Mouse (Mus musculus) left cerebral cortex, adult 18-20 months (tissue): ENCODE results near the gene Olfr453. TPM values are rescaled to one million over a fixed set of nuclear protein-coding genes. Genes with fewer than 3 reads are reported as not detected.

Experiments used
- DNase-seq, 2 experiments: peaks; one replicate each; pipeline ENCODE4 v3.0.0; 2021 to 2022; ENCODE audit warnings: low spot score in 2 of 2, mixed read lengths in 1 of 2
- long read RNA-seq, 2 experiments: library from polyadenylated mRNA; stranded (forward); transcript quantifications; one replicate each; pipeline ENCODE4 v2.0.0; 2021
- total RNA-seq, 2 experiments: library from RNA; stranded (reverse); gene quantifications; 2 replicates each; pipeline ENCODE4 v1.2.3; 2021

The Olfr453 gene
- not detected for total RNA-seq
- long read RNA-seq, experiment 1, result 0 reads
- long read RNA-seq, experiment 2, result 0 reads

DNA sequence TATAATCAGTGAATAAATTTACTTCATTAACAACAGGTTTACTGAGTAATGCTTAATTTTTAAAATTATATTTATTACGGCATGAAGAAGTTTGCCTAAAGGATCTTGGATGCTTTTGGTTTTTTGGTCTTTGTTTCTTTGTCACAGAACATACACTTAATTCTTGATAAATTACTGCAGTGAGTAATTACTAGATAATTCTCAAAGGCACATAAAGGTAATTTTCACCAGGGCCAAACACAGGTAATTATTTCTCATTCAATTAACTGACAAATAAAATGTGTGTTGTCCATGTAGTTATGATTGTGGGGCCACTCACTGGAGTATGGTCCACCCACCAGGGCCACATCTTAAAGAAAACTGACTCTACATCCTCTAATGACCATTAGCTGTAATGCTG lies at the start of gene Olfr453:
TSS of gene Olfr453 (plus strand) at position 301 of the 400 bp plus-strand sequence.
- DNase-seq, result no peak

DNA sequence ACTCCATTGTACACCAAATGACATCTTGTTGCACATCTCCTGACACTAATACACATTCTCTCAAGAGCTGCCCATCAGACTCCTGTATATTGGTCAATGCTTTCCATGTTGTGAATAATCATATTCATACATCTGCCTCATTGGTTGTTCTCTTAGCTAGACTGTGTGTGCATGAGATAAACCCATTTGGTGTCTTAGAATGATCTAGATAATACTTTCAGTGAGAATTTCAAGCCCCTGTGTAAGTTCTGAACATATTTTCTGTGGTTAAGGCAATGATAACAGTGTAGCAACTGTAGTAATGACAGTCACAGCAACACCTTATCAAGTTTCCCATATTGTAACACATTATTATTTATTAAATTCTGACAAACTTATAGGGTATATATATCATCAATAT lies 49.4 kb upstream of the Olfr453 start:
- no peak for DNase-seq

DNA sequence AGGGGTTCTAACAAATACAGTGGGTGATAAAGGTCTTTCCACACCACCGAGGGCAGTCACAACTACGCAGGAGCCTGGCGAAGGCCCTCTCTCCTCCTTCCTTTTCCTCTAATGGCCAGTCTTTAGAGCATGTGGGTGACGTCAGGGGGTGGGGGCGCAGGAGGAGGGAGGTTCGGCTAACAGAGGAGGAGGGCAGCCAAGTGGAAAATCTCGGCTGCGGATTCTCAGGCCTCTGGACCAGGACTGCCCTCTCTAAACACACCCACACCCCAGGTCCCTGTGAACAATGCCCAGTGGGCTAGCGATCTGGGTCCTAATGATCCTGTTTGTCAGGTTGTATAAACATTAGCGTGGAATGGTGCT lies 47.0 kb upstream of the Olfr453 start:
- DNase-seq, result peak; percentile 74 to 79

DNA sequence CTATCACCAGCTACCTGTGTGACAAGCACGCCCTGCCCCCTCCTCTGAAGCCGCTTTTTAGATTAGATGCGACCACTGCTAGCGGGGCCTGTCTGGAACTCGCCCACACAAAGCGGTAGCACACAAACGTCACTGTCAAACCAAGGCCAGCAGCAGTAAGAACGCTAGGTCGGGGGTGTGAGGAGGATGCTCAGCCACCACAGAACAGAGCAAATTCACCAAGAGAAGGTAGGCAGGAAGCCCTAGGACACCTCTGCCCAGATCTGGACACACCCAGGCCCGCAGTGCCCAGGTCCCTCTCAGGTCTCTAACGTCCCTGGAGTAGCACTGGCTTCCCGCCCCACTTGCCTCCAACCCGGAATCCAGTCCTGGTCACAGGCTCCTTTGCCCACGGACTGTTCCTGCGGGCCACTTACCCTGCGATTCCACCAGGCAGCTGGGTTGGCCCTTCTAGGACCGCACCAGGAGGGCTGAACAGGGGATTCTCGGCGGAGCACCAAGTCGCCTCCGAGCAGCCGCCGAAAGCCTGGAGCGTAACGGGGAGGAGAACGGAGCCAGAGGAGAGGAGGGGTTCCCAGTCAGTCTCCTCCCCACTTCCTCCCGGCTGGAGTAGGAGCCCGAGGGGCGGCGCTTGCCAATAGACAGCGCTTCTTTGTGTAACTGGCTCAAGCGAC lies 46.5 kb upstream of the Olfr453 start:
- peak; percentile 84 to 87 for DNase-seq

DNA sequence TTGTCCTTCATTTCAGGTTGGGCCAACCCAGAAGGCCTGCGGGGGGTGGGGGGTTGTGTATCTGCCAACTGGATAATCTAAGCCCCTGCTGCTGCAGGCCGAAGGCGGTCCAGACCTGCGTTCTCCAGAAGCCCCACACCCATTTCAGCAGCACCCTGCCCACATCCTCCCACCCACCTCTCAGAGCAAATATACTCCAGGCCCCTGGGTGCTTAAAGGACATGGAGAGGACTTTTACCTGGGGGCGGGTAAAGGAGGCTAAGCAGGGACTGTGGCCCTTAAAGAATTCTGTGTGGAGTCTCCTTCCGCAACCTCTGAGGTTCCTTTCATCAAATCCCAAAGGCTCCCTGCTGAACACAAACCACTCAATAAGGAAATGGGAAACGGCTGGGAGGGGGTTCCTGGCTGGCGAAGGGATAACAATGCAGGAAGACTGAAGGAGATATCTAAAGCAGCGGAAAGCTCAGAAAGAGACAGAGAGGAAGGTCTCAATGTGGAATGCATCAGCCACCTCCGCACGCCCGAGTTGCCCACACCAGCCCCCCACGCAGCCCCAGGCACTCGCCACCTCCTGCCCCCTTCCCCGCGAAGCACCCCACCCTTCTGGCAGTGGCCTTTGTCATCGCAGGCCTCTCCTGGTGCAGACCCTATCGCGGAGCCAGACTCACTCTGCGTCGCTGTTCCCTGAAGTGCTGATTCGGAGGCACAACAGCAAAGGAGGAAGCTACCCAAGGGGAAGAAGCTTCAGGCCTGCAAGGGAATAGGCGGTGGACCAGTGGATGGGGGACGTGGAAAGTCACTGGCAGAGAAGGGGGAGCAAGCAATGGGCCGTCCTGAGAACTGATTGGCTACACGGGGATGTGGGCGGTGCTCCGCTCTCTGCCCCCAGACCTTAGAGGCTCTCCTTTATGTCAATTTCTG lies 29.6 kb upstream of the Olfr453 start, which contains the start of gene Tcaf1:
TSS of gene Tcaf1 (minus strand) at position 798 of the 921 bp plus-strand sequence.
- DNase-seq, result peak; percentile 82 to 90

DNA sequence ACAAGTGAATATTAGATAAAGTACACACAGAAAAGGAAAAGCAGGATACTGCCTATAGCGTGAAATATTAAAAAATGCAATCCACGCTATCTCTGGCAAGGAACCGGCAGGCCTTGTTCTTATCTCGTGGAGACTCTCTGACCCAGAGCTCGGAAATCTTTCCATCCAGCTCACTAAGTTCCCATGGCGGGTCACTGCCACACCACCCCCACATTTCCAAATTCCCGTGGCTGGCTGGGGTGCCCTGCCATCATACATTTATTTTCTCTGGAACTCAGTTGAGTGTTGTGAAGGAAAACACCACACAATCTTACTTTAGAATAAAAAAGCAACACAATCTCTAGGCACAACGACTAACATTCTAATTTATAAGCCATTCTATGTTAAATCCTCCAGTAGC lies 24.5 kb upstream of the Olfr453 start:
- no peak for DNase-seq

DNA sequence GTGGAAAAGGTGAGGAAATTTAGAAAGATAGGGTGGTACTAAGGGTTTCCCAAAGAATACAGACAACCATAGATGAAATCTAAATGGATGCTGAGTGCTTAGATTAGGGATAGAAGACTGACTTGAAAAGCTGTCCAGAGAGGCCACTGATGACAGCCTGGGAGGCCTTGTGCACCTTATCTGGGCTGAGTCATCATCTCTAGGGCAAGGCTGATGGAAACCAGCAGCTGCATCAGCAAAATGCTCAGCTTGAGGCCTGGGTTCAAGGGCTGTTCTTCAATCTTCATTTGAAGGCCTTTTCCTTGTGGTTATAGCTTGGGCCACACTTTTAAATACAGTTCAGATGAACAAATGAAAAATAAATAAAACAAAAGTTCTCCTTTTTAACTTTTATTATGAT lies 21.2 kb upstream of the Olfr453 start:
- DNase-seq, result no peak

DNA sequence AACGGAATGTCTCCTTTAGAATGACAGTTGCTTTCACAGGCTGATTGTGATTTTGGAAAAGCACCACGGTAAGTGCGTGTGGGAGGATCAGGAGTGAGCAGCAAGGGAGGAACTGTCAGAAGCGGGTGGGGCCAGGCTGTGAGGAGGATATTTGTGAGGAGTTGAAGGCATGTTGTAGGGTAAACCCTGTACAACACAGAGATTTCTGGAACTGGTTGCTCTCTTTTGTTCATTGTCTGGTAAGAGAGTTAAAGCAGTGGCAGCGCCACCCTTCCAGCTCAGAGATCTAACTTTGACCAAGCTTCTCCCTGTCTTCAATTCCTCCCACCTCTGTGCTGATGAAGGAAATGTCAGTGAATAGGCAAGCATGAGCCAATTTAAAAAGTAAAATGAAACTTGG lies 3.1 kb downstream of the Olfr453 start:
- DNase-seq, result peak; percentile 1 to 12

DNA sequence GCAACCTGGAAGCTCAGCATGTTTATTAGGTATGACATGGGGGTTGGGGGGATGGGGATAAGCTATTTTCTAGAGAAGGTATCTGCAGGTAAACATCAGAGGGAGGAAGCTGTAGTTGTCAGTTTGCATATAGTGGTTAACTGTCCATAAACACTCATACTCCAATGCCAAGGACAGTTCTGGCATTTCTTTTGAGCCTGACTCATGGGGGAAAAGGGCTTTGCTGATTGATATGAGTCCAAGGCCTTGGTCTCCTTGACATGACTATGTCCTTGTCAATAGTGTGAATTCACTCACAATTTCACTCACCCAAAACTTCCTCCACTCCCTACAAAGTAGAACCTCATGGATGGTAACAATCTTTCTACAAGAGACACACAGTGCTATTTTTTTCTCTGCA lies 8.7 kb downstream of the Olfr453 start:
- no peak for DNase-seq

DNA sequence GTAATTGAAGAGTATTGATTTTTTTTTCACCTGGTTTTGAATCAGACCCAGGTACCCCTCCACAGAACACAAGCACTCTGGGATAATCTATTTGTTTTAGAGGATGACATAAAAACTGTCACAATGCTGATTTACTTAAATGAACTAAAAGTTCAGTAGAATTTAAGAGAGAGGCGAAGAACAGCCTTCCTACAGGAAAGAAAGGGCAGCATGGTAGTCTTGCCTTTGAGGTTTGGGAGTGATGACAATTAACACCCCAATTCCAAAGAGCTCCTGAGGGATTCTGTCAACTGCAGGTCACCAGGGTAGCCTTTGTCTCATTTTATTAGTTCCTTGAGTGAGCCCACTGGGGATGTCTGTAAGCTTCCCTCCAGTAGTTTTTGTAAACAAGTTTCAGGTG lies 16.9 kb downstream of the Olfr453 start, which contains the start of gene Olfr38:
TSS of gene Olfr38 (plus strand) at position 301 of the 400 bp plus-strand sequence.
- no peak for DNase-seq

DNA sequence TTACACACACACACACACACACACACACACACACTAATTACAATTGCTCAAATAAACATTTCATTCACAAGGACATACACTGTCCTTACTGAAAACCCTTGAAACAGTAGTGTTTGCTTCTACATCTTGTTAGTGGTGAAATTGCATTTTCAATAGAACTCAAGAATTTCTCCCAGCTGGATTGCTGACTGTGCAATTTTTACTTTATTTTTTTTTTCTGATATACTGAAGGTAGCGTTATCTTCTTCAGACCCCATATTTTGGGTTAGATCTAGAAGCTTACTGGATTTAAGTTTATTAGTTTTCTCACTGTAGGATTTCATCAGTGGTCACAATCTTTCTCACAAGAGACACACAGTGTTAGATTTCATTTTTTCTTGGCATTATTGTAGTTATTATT lies 37.9 kb downstream of the Olfr453 start:
- no peak for DNase-seq

DNA sequence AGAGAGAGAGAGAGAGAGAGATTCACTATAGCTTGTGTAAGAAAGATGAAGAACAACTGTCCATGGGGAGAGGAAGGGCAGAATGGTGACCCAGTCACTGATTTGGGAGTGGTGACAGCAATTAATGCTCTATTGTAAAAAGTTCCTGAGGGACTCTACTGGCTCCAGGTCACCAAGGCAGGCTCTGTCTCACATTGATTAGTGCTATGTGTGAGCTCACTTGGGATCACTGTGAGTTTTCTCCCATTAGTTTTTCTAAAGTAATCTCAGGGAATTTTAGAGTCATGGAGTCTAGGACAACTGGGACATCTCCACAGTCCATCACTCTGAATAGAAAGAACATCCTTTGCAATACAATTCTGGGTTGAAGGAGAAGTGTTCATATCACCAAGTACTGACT lies 45.6 kb downstream of the Olfr453 start, which contains the start of gene Olfr452:
TSS of gene Olfr452 (plus strand) at position 301 of the 400 bp plus-strand sequence.
- DNase-seq, result no peak

DNA sequence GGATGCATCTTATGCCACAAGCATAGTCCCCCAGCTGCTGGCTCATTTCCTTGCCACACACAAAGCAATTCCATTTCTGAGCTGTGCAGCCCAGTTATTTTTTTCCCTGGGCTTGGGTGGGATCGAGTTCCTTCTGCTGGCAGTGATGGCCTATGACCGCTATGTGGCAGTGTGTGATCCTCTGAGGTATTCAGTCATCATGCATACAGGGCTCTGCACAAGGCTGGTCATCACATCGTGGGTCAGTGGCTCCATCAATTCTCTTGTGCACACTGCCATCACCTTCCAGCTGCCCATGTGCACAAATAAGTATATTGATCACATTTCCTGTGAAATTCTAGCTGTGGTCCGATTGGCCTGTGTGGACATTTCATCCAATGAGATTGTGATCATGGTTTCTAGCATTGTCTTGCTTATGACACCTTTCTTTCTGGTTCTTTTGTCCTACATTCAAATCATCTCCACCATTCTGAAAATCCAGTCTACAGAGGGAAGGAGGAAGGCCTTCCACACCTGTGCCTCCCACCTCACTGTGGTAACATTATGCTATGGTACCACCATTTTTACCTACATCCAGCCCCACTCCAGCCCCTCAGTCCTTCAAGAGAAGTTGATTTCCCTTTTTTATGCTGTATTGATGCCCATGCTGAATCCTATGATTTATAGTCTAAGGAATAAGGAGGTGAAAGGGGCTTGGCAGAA lies 51.2 kb downstream of the Olfr453 start:
- no peak for DNase-seq

DNA sequence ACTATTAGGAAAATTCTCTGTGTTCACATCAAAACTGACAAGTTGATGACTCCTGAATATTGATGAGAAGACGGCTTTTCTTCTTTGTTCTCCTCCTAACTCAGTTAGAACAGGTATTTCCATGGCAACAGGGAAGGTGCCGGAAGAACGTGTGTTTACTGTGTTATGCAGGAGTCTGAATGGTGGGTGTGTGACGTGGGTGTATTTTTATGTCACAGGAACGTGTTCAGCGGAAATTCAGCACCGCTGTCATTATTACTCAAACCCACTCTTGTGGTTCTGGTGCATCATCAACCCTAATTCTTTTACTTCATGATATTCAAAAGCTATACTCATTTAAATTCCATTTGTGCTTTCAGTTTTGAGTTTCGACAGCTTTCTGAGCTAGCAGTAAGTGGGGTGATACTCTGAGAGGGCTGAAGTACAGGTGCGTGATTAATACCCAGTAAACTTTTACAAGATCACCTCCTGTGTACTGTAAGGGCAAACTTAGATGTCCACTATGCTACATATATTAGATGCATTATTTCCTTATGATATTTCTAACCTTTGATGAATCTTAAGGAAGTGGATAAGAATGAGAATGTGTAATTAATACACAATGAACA lies 51.9 kb downstream of the Olfr453 start:
- DNase-seq, result no peak

DNA sequence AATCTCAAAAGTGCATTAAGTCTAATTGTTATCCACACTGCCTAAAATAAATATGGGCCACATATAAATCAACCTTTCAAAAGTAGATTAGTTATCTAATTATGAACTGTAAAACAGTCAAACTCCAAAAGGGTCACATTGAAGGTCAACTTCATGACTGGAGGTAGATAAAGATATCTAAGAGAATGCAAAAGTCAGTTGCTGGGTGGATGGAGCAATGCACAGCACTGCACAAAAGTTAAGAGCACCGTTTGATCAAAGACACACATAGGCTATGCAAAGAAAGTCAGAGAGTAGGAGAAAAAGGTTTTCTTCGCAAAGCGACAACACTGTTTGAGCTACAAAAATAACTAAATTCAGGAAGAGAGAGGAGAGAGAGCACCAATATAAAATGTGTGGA lies 55.8 kb downstream of the Olfr453 start:
- no peak for DNase-seq

Other genes starting within 250 kb of the Olfr453 start
- gene Olfr455, start 191.8 kb upstream of the Olfr453 start, total RNA-seq, result not detected
- not detected for gene Tcaf3, start 141.7 kb upstream of the Olfr453 start, total RNA-seq
- gene Tcaf2, start 94.1 kb upstream of the Olfr453 start, total RNA-seq, result 1 to 10 TPM in 1 of 2 experiments, under 1 TPM in 1; 0.91 to 1.6 TPM
- gene Tcaf1, start 29.3 kb upstream of the Olfr453 start, total RNA-seq, result 100 to 1,000 TPM; 234 TPM
- not detected for gene Olfr38, start 17.0 kb downstream of the Olfr453 start, total RNA-seq
- gene Olfr452, start 45.7 kb downstream of the Olfr453 start, total RNA-seq, result not detected
- not detected for gene Olfr450, start 72.6 kb downstream of the Olfr453 start, total RNA-seq
- gene Olfr449, start 95.0 kb downstream of the Olfr453 start, total RNA-seq, result not detected
- gene Olfr448, start 151.1 kb downstream of the Olfr453 start, total RNA-seq, result not detected
- gene Olfr447, start 169.5 kb downstream of the Olfr453 start, total RNA-seq, result not detected
- gene Olfr446, start 182.0 kb downstream of the Olfr453 start, total RNA-seq, result not detected
- not detected for gene Olfr444, start 209.7 kb downstream of the Olfr453 start, total RNA-seq